Mouse (Mus musculus): ENCODE data around the gene Aptx. TPM values are rescaled to one million over a fixed set of nuclear protein-coding genes. Genes with fewer than 3 reads are reported as not detected.
A peak's percentile ranks its signal among the peaks of the same experiment; 100 is the strongest.

The Aptx gene
- polyA plus RNA-seq, 1 experiment from 2014 or later = 38.2 TPM

- Histone ChIP-seq H3K4me2 (ENCODE audit: low read depth, low read length) (peak within 1 kb of the TSS; percentile 51), H3K9ac (replicated peaks; ENCODE audit: low read length) (peak within 1 kb of the TSS; percentile 98), H3K27me3 (ENCODE audit: control insufficient read depth, insufficient read depth, low read length) (no peaks in the 10 kb centered on the region), H3K36me3 (replicated peaks; ENCODE audit: control insufficient read depth, insufficient read depth, low read depth, low read length) (peaks cover 3% of the 10 kb centered on the region; the same call in 1 of the 2 replicates), H3K27ac (replicated peaks; ENCODE audit: low read depth, low read length) (peak within 1 kb of the TSS; percentile 99), H3K4me3 (ENCODE audit: low read depth, low read length) (peak within 1 kb of the TSS; percentile 88), H3K4me1 (ENCODE audit: control insufficient read depth, insufficient read depth, low read length) (no peaks in the 10 kb centered on the region), H3K9me3 (replicated peaks; ENCODE audit: control insufficient read depth, low read length) (no peaks in the 10 kb centered on the region)
- WGBS = under 1% methylated on average over 47 of the region's 54 CpGs
- ATAC-seq (replicated peaks; ENCODE audit: insufficient number of reproducible peaks, low FRiP score, low TSS enrichment, low read depth) (peak; percentile 90), DNase-seq (ENCODE audit: low spot score) (peak; percentile 96)
Observed at GRCm38 (mm10) chr4:40722011-40722666, 19.1 kb upstream of the Aptx start, which contains the start of gene Dnaja1. Gene Dnaja1 (plus strand): TSS chr4:40722150.

GRCm38 (mm10) chr4:40720910-40721309 is 17.9 kb upstream of the Aptx start:
- DNase-seq (ENCODE audit: low spot score) = no peak
- no peak overlapping the region for H3K27ac ChIP-seq (replicated peaks; ENCODE audit: low read depth, low read length)
- peak overlapping the region; percentile 98; the same call in 1 of the 2 replicates for H3K9ac ChIP-seq (replicated peaks; ENCODE audit: low read length)
- ATAC-seq (replicated peaks; ENCODE audit: insufficient number of reproducible peaks, low FRiP score, low TSS enrichment, low read depth) = no peak
- H3K4me2 ChIP-seq (ENCODE audit: low read depth, low read length) = no peak overlapping the region
- no peaks in the 10 kb centered on the region for H3K27me3 ChIP-seq (ENCODE audit: control insufficient read depth, insufficient read depth, low read length)
- no peak overlapping the region for H3K4me3 ChIP-seq (ENCODE audit: low read depth, low read length)
- no peaks in the 10 kb centered on the region for H3K36me3 ChIP-seq (replicated peaks; ENCODE audit: control insufficient read depth, insufficient read depth, low read depth, low read length)
- H3K9me3 ChIP-seq (replicated peaks; ENCODE audit: control insufficient read depth, low read length) = no peaks in the 10 kb centered on the region
- no peaks in the 10 kb centered on the region for H3K4me1 ChIP-seq (ENCODE audit: control insufficient read depth, insufficient read depth, low read length)
- 93% methylated on average over 8 of the region's 8 CpGs for WGBS

- no peak overlapping the region for H3K4me3 ChIP-seq (ENCODE audit: low read depth, low read length)
- no peak overlapping the region for H3K27ac ChIP-seq (replicated peaks; ENCODE audit: low read depth, low read length)
- DNase-seq (ENCODE audit: low spot score) = no peak
- H3K4me1 ChIP-seq (ENCODE audit: control insufficient read depth, insufficient read depth, low read length) = no peaks in the 10 kb centered on the region
- WGBS = 92% methylated on average over 3 of the region's 3 CpGs
- no peaks in the 10 kb centered on the region for H3K27me3 ChIP-seq (ENCODE audit: control insufficient read depth, insufficient read depth, low read length)
- no peak overlapping the region for H3K4me2 ChIP-seq (ENCODE audit: low read depth, low read length)
- no peaks in the 10 kb centered on the region for H3K36me3 ChIP-seq (replicated peaks; ENCODE audit: control insufficient read depth, insufficient read depth, low read depth, low read length)
- H3K9ac ChIP-seq (replicated peaks; ENCODE audit: low read length) = no peak overlapping the region
- no peaks in the 10 kb centered on the region for H3K9me3 ChIP-seq (replicated peaks; ENCODE audit: control insufficient read depth, low read length)
- ATAC-seq (replicated peaks; ENCODE audit: insufficient number of reproducible peaks, low FRiP score, low TSS enrichment, low read depth) = no peak
Observed at GRCm38 (mm10) chr4:40717141-40717540, 14.1 kb upstream of the Aptx start.

- H3K4me3 ChIP-seq (ENCODE audit: low read depth, low read length) = peak overlapping the region; percentile 59
- DNase-seq (ENCODE audit: low spot score) = no peak
- H3K27ac ChIP-seq (replicated peaks; ENCODE audit: low read depth, low read length) = peak overlapping the region; percentile 84
- no peaks in the 10 kb centered on the region for H3K27me3 ChIP-seq (ENCODE audit: control insufficient read depth, insufficient read depth, low read length)
- no peaks in the 10 kb centered on the region for H3K9me3 ChIP-seq (replicated peaks; ENCODE audit: control insufficient read depth, low read length)
- no peaks in the 10 kb centered on the region for H3K36me3 ChIP-seq (replicated peaks; ENCODE audit: control insufficient read depth, insufficient read depth, low read depth, low read length)
- 31% methylated on average over 9 of the region's 9 CpGs for WGBS
- H3K9ac ChIP-seq (replicated peaks; ENCODE audit: low read length) = peak overlapping the region; percentile 62
- H3K4me2 ChIP-seq (ENCODE audit: low read depth, low read length) = peak overlapping the region; percentile 49
- ATAC-seq (replicated peaks; ENCODE audit: insufficient number of reproducible peaks, low FRiP score, low TSS enrichment, low read depth) = no peak
- H3K4me1 ChIP-seq (ENCODE audit: control insufficient read depth, insufficient read depth, low read length) = no peaks in the 10 kb centered on the region
Observed at GRCm38 (mm10) chr4:40703710-40704275, 799 bp upstream of the Aptx start.

- H3K4me2 ChIP-seq (ENCODE audit: low read depth, low read length) = no peak overlapping the region; the same call in 1 of the 2 replicates
- no peak overlapping the region for H3K9ac ChIP-seq (replicated peaks; ENCODE audit: low read length)
- no peaks in the 10 kb centered on the region for H3K27me3 ChIP-seq (ENCODE audit: control insufficient read depth, insufficient read depth, low read length)
- H3K4me1 ChIP-seq (ENCODE audit: control insufficient read depth, insufficient read depth, low read length) = no peaks in the 10 kb centered on the region
- 81% methylated on average over 3 of the region's 3 CpGs for WGBS
- no peaks in the 10 kb centered on the region for H3K9me3 ChIP-seq (replicated peaks; ENCODE audit: control insufficient read depth, low read length)
- DNase-seq (ENCODE audit: low spot score) = no peak
- no peak overlapping the region for H3K27ac ChIP-seq (replicated peaks; ENCODE audit: low read depth, low read length)
- peaks cover under 1% of the 10 kb centered on the region; the same call in 1 of the 2 replicates for H3K36me3 ChIP-seq (replicated peaks; ENCODE audit: control insufficient read depth, insufficient read depth, low read depth, low read length)
- peak overlapping the region; percentile 59 for H3K4me3 ChIP-seq (ENCODE audit: low read depth, low read length)
- ATAC-seq (replicated peaks; ENCODE audit: insufficient number of reproducible peaks, low FRiP score, low TSS enrichment, low read depth) = no peak
Observed at GRCm38 (mm10) chr4:40701796-40702195, 1.2 kb downstream of the Aptx start.

GRCm38 (mm10) chr4:40700216-40700615 is 2.8 kb downstream of the Aptx start:
- Histone ChIP-seq H3K9ac (replicated peaks; ENCODE audit: low read length) (no peak overlapping the region), H3K9me3 (replicated peaks; ENCODE audit: control insufficient read depth, low read length) (no peaks in the 10 kb centered on the region), H3K4me2 (ENCODE audit: low read depth, low read length) (no peak overlapping the region), H3K27ac (replicated peaks; ENCODE audit: low read depth, low read length) (no peak overlapping the region), H3K4me1 (ENCODE audit: control insufficient read depth, insufficient read depth, low read length) (no peaks in the 10 kb centered on the region), H3K36me3 (replicated peaks; ENCODE audit: control insufficient read depth, insufficient read depth, low read depth, low read length) (peaks cover 4% of the 10 kb centered on the region; the same call in 1 of the 2 replicates), H3K27me3 (ENCODE audit: control insufficient read depth, insufficient read depth, low read length) (no peaks in the 10 kb centered on the region), H3K4me3 (ENCODE audit: low read depth, low read length) (no peak overlapping the region)
- WGBS = 80% methylated on average over 8 of the region's 8 CpGs
- ATAC-seq (replicated peaks; ENCODE audit: insufficient number of reproducible peaks, low FRiP score, low TSS enrichment, low read depth) (no peak), DNase-seq (ENCODE audit: low spot score) (no peak)

- 81% methylated on average over 7 of the region's 7 CpGs for WGBS
- Histone ChIP-seq H3K4me1 (ENCODE audit: control insufficient read depth, insufficient read depth, low read length) (no peaks in the 10 kb centered on the region), H3K27ac (replicated peaks; ENCODE audit: low read depth, low read length) (no peak overlapping the region), H3K9ac (replicated peaks; ENCODE audit: low read length) (no peak overlapping the region), H3K4me3 (ENCODE audit: low read depth, low read length) (no peak overlapping the region), H3K9me3 (replicated peaks; ENCODE audit: control insufficient read depth, low read length) (no peaks in the 10 kb centered on the region), H3K27me3 (ENCODE audit: control insufficient read depth, insufficient read depth, low read length) (no peaks in the 10 kb centered on the region), H3K36me3 (replicated peaks; ENCODE audit: control insufficient read depth, insufficient read depth, low read depth, low read length) (peaks cover 4% of the 10 kb centered on the region), H3K4me2 (ENCODE audit: low read depth, low read length) (no peak overlapping the region)
- ATAC-seq (replicated peaks; ENCODE audit: insufficient number of reproducible peaks, low FRiP score, low TSS enrichment, low read depth) (no peak), DNase-seq (ENCODE audit: low spot score) (no peak)
Observed at GRCm38 (mm10) chr4:40697059-40697458, 5.9 kb downstream of the Aptx start.

GRCm38 (mm10) chr4:40691100-40691499 is 11.9 kb downstream of the Aptx start:
- Histone ChIP-seq H3K4me3 (ENCODE audit: low read depth, low read length) (no peak overlapping the region), H3K27ac (replicated peaks; ENCODE audit: low read depth, low read length) (no peak overlapping the region), H3K9ac (replicated peaks; ENCODE audit: low read length) (no peak overlapping the region), H3K9me3 (replicated peaks; ENCODE audit: control insufficient read depth, low read length) (no peaks in the 10 kb centered on the region), H3K36me3 (replicated peaks; ENCODE audit: control insufficient read depth, insufficient read depth, low read depth, low read length) (no peaks in the 10 kb centered on the region; the same call in none of the 2 replicates), H3K4me1 (ENCODE audit: control insufficient read depth, insufficient read depth, low read length) (no peaks in the 10 kb centered on the region), H3K27me3 (ENCODE audit: control insufficient read depth, insufficient read depth, low read length) (no peaks in the 10 kb centered on the region), H3K4me2 (ENCODE audit: low read depth, low read length) (no peak overlapping the region)
- 53% methylated on average over 11 of the region's 11 CpGs for WGBS
- 0 out of 2 replicates have a peak, but pooled peaks have one; percentile 22 for ATAC-seq (replicated peaks; ENCODE audit: insufficient number of reproducible peaks, low FRiP score, low TSS enrichment, low read depth)
- peak; percentile 62 for DNase-seq (ENCODE audit: low spot score)
